Mouse (Mus musculus): ENCODE data around the gene Ablim2. TPM values are rescaled to one million over a fixed set of nuclear protein-coding genes. Genes with fewer than 3 reads are reported as not detected.

The Ablim2 gene
- polyA plus RNA-seq, 1 experiment from 2014 or later = 4.1 TPM

DNA sequence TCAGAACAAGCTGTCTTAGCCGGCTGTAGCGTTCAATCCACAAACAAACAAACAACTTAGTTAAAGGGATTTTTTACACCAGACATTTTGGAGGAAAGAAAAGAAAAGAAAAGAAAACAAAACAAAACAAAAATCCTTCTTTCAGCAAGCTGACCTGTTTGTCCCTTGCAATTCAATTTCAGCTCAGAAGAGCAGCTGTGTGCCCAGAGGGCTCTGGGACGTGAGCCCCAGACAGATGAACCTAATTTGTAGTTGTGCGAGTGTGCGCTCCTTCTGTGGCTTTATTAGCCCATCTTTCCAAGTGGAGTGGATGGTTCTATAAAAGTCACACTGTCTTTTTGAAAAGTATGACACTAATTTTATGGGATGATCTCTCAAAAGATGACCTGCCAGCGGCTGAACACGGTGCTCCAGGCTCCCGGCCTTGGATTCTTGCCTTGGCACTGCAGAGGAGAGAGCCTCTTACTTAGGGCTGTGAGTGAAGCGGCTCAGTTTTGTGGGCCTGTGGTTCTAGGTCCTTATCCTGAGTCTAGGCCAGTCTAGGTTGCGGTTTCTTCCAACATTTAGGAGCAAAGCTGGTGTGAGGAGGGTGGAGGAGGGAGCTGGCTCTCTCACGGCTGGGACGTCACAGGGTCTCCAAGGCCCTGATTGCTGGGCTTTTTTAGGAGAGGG is 158.1 kb downstream of the Ablim2 start:
- Histone ChIP-seq H3K27ac (0 out of 2 replicates have a peak overlapping the region, but pooled peaks have one; percentile 9), H3K4me1 (replicated peaks) (peaks cover 35% of the 10 kb centered on the region), H3K4me3 (replicated peaks) (no peak overlapping the region), H3K9ac (no peak overlapping the region), H3K36me3 (0 out of 2 replicates have a peak, but pooled peaks cover 5% of the 10 kb centered on the region), H3K27me3 (replicated peaks) (no peaks in the 10 kb centered on the region), H3K4me2 (replicated peaks) (no peak overlapping the region), H3K9me3 (no peaks in the 10 kb centered on the region)
- ATAC-seq = no peak
- WGBS = 77% methylated on average over 12 of the region's 12 CpGs

- peaks cover 44% of the 10 kb centered on the region for H3K4me1 ChIP-seq (replicated peaks)
- no peak overlapping the region for H3K4me2 ChIP-seq (replicated peaks)
- 0 out of 2 replicates have a peak, but pooled peaks cover 5% of the 10 kb centered on the region for H3K36me3 ChIP-seq
- WGBS = 78% methylated on average over 5 of the region's 5 CpGs
- H3K27me3 ChIP-seq (replicated peaks) = no peaks in the 10 kb centered on the region
- H3K4me3 ChIP-seq (replicated peaks) = no peak overlapping the region
- no peak overlapping the region for H3K27ac ChIP-seq
- no peak overlapping the region for H3K9ac ChIP-seq
- no peaks in the 10 kb centered on the region for H3K9me3 ChIP-seq
- ATAC-seq = no peak
Observed at GRCm38 (mm10) chr5:35916666-35917065, 159.0 kb downstream of the Ablim2 start.

GRCm38 (mm10) chr5:35918387-35918786 is 160.7 kb downstream of the Ablim2 start:
- peak overlapping the region; percentile 6; the same call in 1 of the 2 replicates for H3K9ac ChIP-seq
- 28% methylated on average over 8 of the region's 8 CpGs for WGBS
- H3K27ac ChIP-seq = peak overlapping the region; percentile 54; the same call in 1 of the 2 replicates
- no peaks in the 10 kb centered on the region for H3K9me3 ChIP-seq
- H3K4me3 ChIP-seq (replicated peaks) = no peak overlapping the region
- no peak for ATAC-seq
- no peaks in the 10 kb centered on the region for H3K27me3 ChIP-seq (replicated peaks)
- no peaks in the 10 kb centered on the region for H3K36me3 ChIP-seq
- no peak overlapping the region; the same call in 1 of the 2 replicates for H3K4me2 ChIP-seq (replicated peaks)
- peaks cover 61% of the 10 kb centered on the region for H3K4me1 ChIP-seq (replicated peaks)

- H3K4me1 ChIP-seq (replicated peaks) = peaks cover 69% of the 10 kb centered on the region
- 75% methylated on average over 4 of the region's 4 CpGs for WGBS
- no peak overlapping the region for H3K9ac ChIP-seq
Observed at GRCm38 (mm10) chr5:35920076-35920475, 162.4 kb downstream of the Ablim2 start.

GRCm38 (mm10) chr5:35920557-35920956 is 162.9 kb downstream of the Ablim2 start:
- Histone ChIP-seq H3K36me3 (no peaks in the 10 kb centered on the region), H3K27me3 (replicated peaks) (no peaks in the 10 kb centered on the region), H3K9me3 (no peaks in the 10 kb centered on the region), H3K4me2 (replicated peaks) (no peak overlapping the region), H3K4me3 (replicated peaks) (no peak overlapping the region), H3K9ac (no peak overlapping the region), H3K4me1 (replicated peaks) (peaks cover 74% of the 10 kb centered on the region), H3K27ac (peak overlapping the region; percentile 87)
- ATAC-seq = no peak

More at GRCm38 (mm10) chr5:35920076-35920475, 162.4 kb downstream of the Ablim2 start:
- no peak overlapping the region for H3K4me3 ChIP-seq (replicated peaks)
- ATAC-seq = no peak
- no peak overlapping the region for H3K27ac ChIP-seq
- no peaks in the 10 kb centered on the region for H3K9me3 ChIP-seq
- H3K27me3 ChIP-seq (replicated peaks) = no peaks in the 10 kb centered on the region
- H3K4me2 ChIP-seq (replicated peaks) = no peak overlapping the region
- H3K36me3 ChIP-seq = no peaks in the 10 kb centered on the region

GRCm38 (mm10) chr5:35921141-35921540 is 163.5 kb downstream of the Ablim2 start:
- Histone ChIP-seq H3K4me3 (replicated peaks) (no peak overlapping the region), H3K27me3 (replicated peaks) (no peaks in the 10 kb centered on the region), H3K9me3 (no peaks in the 10 kb centered on the region), H3K9ac (0 out of 2 replicates have a peak overlapping the region, but pooled peaks have one; percentile 5), H3K4me2 (replicated peaks) (peak overlapping the region; percentile 56; the same call in 1 of the 2 replicates), H3K27ac (peak overlapping the region; percentile 87), H3K4me1 (replicated peaks) (peaks cover 77% of the 10 kb centered on the region), H3K36me3 (no peaks in the 10 kb centered on the region)
- ATAC-seq = no peak
- 58% methylated on average over 6 of the region's 6 CpGs for WGBS

GRCm38 (mm10) chr5:35921595-35922254 is 164.0 kb downstream of the Ablim2 start:
- no peaks in the 10 kb centered on the region for H3K36me3 ChIP-seq

DNA sequence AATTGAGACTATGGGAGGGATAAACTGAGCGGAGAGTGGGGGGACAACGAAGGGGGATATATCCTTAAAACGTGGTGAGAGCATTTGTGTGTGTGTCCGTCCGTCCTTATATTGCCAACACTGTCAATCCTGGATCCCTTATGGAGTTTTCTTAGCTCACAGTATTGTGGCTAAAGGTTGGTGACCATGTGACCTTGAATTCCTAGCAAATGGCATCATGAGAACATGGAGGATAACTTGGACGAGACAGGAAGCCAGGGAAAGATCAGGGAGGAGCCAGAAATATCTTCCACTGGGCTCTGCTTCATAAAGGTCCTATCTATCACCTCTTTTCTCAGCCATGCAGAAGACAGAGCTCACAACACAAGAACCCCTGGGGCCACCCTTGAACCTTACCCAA is 165.8 kb downstream of the Ablim2 start:
- no peaks in the 10 kb centered on the region for H3K9me3 ChIP-seq
- 80% methylated on average over 6 of the region's 6 CpGs for WGBS
- no peak overlapping the region for H3K4me3 ChIP-seq (replicated peaks)
- no peak for ATAC-seq
- no peak overlapping the region for H3K9ac ChIP-seq
- H3K4me1 ChIP-seq (replicated peaks) = peaks cover 67% of the 10 kb centered on the region
- no peak overlapping the region for H3K27ac ChIP-seq
- H3K36me3 ChIP-seq = no peaks in the 10 kb centered on the region
- H3K27me3 ChIP-seq (replicated peaks) = no peaks in the 10 kb centered on the region
- no peak overlapping the region for H3K4me2 ChIP-seq (replicated peaks)

More at GRCm38 (mm10) chr5:35921595-35922254, 164.0 kb downstream of the Ablim2 start:
- ATAC-seq = peak; percentile 93
- H3K4me2 ChIP-seq (replicated peaks) = peak overlapping the region; percentile 56
- H3K9me3 ChIP-seq = no peaks in the 10 kb centered on the region
- peak overlapping the region; percentile 87 for H3K27ac ChIP-seq
- WGBS = 21% methylated on average over 10 of the region's 10 CpGs
- H3K9ac ChIP-seq = 0 out of 2 replicates have a peak overlapping the region, but pooled peaks have one; percentile 5
- H3K27me3 ChIP-seq (replicated peaks) = no peaks in the 10 kb centered on the region
- H3K4me3 ChIP-seq (replicated peaks) = peak overlapping the region; percentile 10; the same call in 1 of the 2 replicates
- peaks cover 78% of the 10 kb centered on the region for H3K4me1 ChIP-seq (replicated peaks)

- no peaks in the 10 kb centered on the region for H3K27me3 ChIP-seq (replicated peaks)
- ATAC-seq = no peak
- peak overlapping the region; percentile 74 for H3K27ac ChIP-seq
- no peak overlapping the region for H3K9ac ChIP-seq
- no peaks in the 10 kb centered on the region for H3K9me3 ChIP-seq
- H3K4me3 ChIP-seq (replicated peaks) = no peak overlapping the region
- peaks cover 60% of the 10 kb centered on the region for H3K4me1 ChIP-seq (replicated peaks)
- 50% methylated on average over 12 of the region's 12 CpGs for WGBS
- H3K4me2 ChIP-seq (replicated peaks) = no peak overlapping the region
- no peaks in the 10 kb centered on the region for H3K36me3 ChIP-seq
Observed at GRCm38 (mm10) chr5:35925171-35925634, 167.5 kb downstream of the Ablim2 start.

- Histone ChIP-seq H3K4me3 (replicated peaks) (no peak overlapping the region), H3K4me2 (replicated peaks) (no peak overlapping the region), H3K27me3 (replicated peaks) (no peaks in the 10 kb centered on the region), H3K36me3 (no peaks in the 10 kb centered on the region), H3K9ac (no peak overlapping the region), H3K9me3 (no peaks in the 10 kb centered on the region), H3K27ac (no peak overlapping the region), H3K4me1 (replicated peaks) (peaks cover 55% of the 10 kb centered on the region)
- ATAC-seq = no peak
- 89% methylated on average over 8 of the region's 8 CpGs for WGBS
Observed at GRCm38 (mm10) chr5:35926511-35926910, 168.8 kb downstream of the Ablim2 start.

DNA sequence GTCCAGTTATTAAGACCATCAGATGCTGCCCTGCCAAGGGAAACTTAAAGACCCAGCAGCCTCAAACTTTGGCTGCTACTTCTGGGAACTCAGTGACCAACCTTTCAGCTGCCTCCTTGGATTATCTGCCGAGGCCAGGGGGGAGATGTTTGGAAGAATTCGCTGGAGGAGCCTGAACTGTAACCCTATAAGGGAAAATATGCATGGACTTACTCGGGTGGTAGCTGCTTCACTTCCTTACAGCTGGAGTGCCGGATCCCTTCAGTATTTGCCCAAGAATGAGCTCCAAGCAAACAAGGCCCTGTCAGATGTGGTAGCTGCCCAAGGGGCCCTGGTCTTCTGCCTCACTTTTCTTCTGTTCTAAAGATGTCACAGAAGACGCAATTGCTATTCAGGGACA is 173.6 kb downstream of the Ablim2 start:
- Histone ChIP-seq H3K9ac (no peak overlapping the region), H3K27ac (peak overlapping the region; percentile 63), H3K27me3 (replicated peaks) (no peaks in the 10 kb centered on the region), H3K9me3 (no peaks in the 10 kb centered on the region), H3K4me2 (replicated peaks) (no peak overlapping the region), H3K4me3 (replicated peaks) (no peak overlapping the region), H3K36me3 (0 out of 2 replicates have a peak, but pooled peaks cover 8% of the 10 kb centered on the region), H3K4me1 (replicated peaks) (peaks cover 29% of the 10 kb centered on the region; the same call in 1 of the 2 replicates)
- ATAC-seq = no peak
- WGBS = 30% methylated on average over 5 of the region's 5 CpGs

DNA sequence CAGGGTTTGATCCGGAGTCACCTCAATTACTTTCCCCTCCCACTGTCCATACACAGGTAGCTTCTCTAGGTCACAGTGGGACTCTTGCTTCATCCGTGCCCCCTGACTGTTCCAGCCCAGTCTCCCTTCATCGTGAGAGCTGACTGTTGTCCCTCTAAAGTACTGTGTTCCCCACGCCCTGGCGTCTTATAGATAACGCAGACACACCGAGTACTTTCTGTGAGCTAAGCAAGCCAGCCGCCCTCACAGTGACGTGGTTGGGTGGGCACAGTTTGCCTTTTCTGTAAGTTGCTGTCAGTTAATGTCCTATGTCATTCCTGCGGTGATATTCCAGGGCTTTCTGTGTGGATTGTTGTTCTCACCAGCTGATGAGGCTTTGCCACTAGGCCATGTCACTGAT is 175.4 kb downstream of the Ablim2 start:
- H3K27me3 ChIP-seq (replicated peaks) = no peaks in the 10 kb centered on the region
- no peak for ATAC-seq
- H3K4me1 ChIP-seq (replicated peaks) = peaks cover 21% of the 10 kb centered on the region; the same call in 1 of the 2 replicates
- 0 out of 2 replicates have a peak, but pooled peaks cover 8% of the 10 kb centered on the region for H3K36me3 ChIP-seq
- WGBS = 79% methylated on average over 10 of the region's 10 CpGs
- H3K4me2 ChIP-seq (replicated peaks) = no peak overlapping the region
- no peak overlapping the region for H3K4me3 ChIP-seq (replicated peaks)
- H3K9ac ChIP-seq = no peak overlapping the region
- no peak overlapping the region for H3K27ac ChIP-seq
- no peaks in the 10 kb centered on the region for H3K9me3 ChIP-seq

All from intestine, embryonic 15.5 days (tissue).